Mouse (Mus musculus) forebrain, embryonic 16.5 days (tissue): Measurements from ENCODE around the gene Gm20388. TPM values are rescaled to one million over a fixed set of nuclear protein-coding genes. Genes with fewer than 3 reads are reported as not detected.

Experiments used
- ATAC-seq: fragments of 200-750 bp; cut with Nextera tagmentation; 2 replicates; pipeline ENCODE4 v1.8.0; 2017; ENCODE audit warnings: mild to moderate bottlenecking, moderate library complexity
- H3K27ac ChIP-seq: fragments of 300-500 bp; sonication (generic); 2 replicates; pipeline ENCODE4 v1.5.1; 2014; ENCODE audit warnings: low read length, control low read depth
- H3K27me3 ChIP-seq: fragments of 300-500 bp; sonication (generic); replicated peaks from 2 replicates; pipeline ENCODE4 v1.6.1; 2014; ENCODE audit warnings: low read length; ENCODE audit not compliant: control insufficient read depth, insufficient read depth
- H3K36me3 ChIP-seq: fragments of 300-500 bp; sonication (generic); 2 replicates; pipeline ENCODE4 v1.6.1; 2014; ENCODE audit not compliant: control insufficient read depth, insufficient read depth
- H3K4me1 ChIP-seq: fragments of 300-500 bp; sonication (generic); replicated peaks from 2 replicates; pipeline ENCODE4 v1.6.1; 2014; ENCODE audit warnings: low read length; ENCODE audit not compliant: control insufficient read depth, insufficient read depth
- H3K4me2 ChIP-seq: fragments of 300-500 bp; sonication (generic); 2 replicates; pipeline ENCODE4 v1.6.1; 2014; ENCODE audit warnings: mild to moderate bottlenecking, low read length, control low read depth
- H3K4me3 ChIP-seq: fragments of 300-500 bp; sonication (generic); replicated peaks from 2 replicates; pipeline ENCODE4 v1.5.1; 2014; ENCODE audit warnings: mild to moderate bottlenecking, low read length, control low read depth
- H3K9ac ChIP-seq: fragments of 300-500 bp; sonication (generic); replicated peaks from 2 replicates; pipeline ENCODE4 v1.6.1; 2014; ENCODE audit warnings: low read depth, low read length, control low read depth
- H3K9me3 ChIP-seq: fragments of 300-500 bp; sonication (generic); 2 replicates; pipeline ENCODE4 v1.6.1; 2016; ENCODE audit warnings: low read length; ENCODE audit not compliant: control insufficient read depth
- WGBS: fragments of 180-500 bp; shearing (Covaris S2); extraction: QIAGEN DNeasy Blood & Tissue Kit; methylation state at CpG from one replicate; pipeline ENCODE4 v1.1.7; 2014; 5-methylcytosine and 5-hydroxymethylcytosine counted together
- polyA plus RNA-seq: library from polyadenylated mRNA; unstranded; fragments of >200 nt; fragmentation: Nextera tagmentation; extraction: Ambion mirVana; gene quantifications from 2 replicates; pipeline ENCODE4 v1.2.1, GENCODE M21; 2015

Gene Gm20388
- polyA plus RNA-seq, 1 experiment from 2014 or later, result 4.7 TPM

DNA sequence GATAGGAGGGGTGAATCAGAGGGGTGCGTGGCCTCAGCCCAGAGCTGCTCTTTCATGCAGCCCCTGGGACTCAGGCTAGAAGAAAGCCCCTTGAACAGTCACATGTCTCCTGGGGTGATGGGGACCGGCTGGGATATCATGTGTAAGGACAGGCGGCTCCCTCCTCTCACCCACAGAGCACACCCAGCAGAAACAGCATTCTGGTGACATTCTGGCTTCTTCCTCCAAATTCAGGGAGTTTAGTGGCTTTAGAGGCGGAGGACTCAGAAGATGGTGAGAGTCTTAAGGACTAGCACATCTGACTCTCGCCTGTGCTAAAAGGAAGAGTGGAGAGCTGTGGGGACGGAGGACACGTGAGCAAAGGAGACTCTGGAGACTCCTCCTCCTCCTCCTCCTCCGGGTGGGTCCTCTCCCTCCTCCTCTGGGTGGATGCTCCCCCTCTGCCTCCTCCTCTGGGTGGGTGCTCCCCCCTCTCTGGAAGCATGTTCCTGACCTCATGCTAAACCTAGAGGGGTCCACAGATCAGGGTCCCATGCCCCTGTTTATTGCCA lies 1265.0 kb downstream of the Gm20388 start:
- H3K36me3 ChIP-seq, result no peaks in the 10 kb centered on the region
- no peak for ATAC-seq
- no peak overlapping the region for H3K4me3 ChIP-seq
- H3K4me2 ChIP-seq, result no peak overlapping the region
- H3K27ac ChIP-seq, result no peak overlapping the region
- H3K27me3 ChIP-seq, result no peaks in the 10 kb centered on the region
- WGBS, result 70% methylated on average over 8 of the region's 8 CpGs
- peaks cover 3% of the 10 kb centered on the region for H3K4me1 ChIP-seq
- no peaks in the 10 kb centered on the region for H3K9me3 ChIP-seq
- H3K9ac ChIP-seq, result no peak overlapping the region

GRCm38 (mm10) chr8:121176291-121176690 lies 1265.7 kb downstream of the Gm20388 start:
- peak; percentile 50; the same call in 1 of the 2 replicates for ATAC-seq
- Histone ChIP-seq H3K27ac (no peak overlapping the region), H3K27me3 (no peaks in the 10 kb centered on the region), H3K36me3 (no peaks in the 10 kb centered on the region), H3K4me1 (peaks cover 9% of the 10 kb centered on the region), H3K4me2 (no peak overlapping the region), H3K4me3 (no peak overlapping the region), H3K9me3 (no peaks in the 10 kb centered on the region), H3K9ac (no peak overlapping the region)
- WGBS, result 33% methylated on average over 3 of the region's 3 CpGs

DNA sequence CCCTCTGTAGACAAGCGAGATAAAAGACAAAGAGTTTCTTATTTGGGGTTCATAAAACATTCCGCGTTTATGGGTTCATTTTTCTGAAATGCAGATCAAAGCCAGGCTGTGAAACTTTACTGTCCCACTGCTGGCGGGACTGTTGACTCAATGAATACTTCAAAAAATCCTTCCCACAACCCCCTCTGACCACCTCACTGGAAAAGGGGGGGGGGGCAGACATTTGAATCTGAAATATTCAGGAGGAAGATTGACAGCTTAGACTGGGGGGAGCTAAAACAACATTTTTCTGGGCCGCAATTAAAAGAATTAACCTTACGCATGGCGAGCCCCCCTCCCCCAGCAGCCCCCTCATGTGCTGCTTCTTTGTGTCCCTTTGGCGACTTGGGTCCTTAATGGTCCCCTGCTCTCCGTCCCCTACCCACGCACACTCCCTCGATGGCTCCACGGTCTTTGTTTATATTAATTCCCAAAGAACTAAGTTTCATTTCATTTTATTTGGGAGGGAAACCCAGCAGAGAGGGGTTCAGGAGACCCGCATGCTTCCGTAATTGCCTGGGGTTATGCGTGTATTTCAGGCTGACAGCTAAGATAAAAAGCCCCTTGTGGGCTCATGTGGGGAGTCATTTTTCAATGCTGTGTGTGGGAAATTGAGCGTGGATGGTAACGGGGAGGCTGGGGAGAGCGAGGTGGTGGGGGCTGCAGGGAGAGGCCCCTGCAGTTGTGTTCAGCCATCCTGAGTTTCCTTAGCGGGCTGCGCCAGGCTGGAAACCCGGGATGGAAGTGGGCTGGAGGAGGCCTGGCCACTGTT lies 1270.0 kb downstream of the Gm20388 start:
- H3K27me3 ChIP-seq, result no peaks in the 10 kb centered on the region
- no peak overlapping the region for H3K4me3 ChIP-seq
- H3K9ac ChIP-seq, result peak overlapping the region; percentile 31; the same call in 1 of the 2 replicates
- H3K9me3 ChIP-seq, result no peaks in the 10 kb centered on the region
- H3K4me2 ChIP-seq, result peak overlapping the region; percentile 39
- H3K4me1 ChIP-seq, result peaks cover 9% of the 10 kb centered on the region
- WGBS, result 11% methylated on average over 21 of the region's 21 CpGs
- H3K27ac ChIP-seq, result peak overlapping the region; percentile 31; the same call in 1 of the 2 replicates
- H3K36me3 ChIP-seq, result no peaks in the 10 kb centered on the region
- peak; percentile 33 for ATAC-seq

GRCm38 (mm10) chr8:121181285-121181884 lies 1270.7 kb downstream of the Gm20388 start:
- Histone ChIP-seq H3K9me3 (no peaks in the 10 kb centered on the region), H3K36me3 (no peaks in the 10 kb centered on the region), H3K4me3 (no peak overlapping the region), H3K27ac (peak overlapping the region; percentile 31; the same call in 1 of the 2 replicates), H3K27me3 (no peaks in the 10 kb centered on the region), H3K9ac (no peak overlapping the region), H3K4me2 (no peak overlapping the region), H3K4me1 (peaks cover 9% of the 10 kb centered on the region)
- ATAC-seq, result 0 out of 2 replicates have a peak, but pooled peaks have one; percentile 15
- 73% methylated on average over 10 of the region's 10 CpGs for WGBS

DNA sequence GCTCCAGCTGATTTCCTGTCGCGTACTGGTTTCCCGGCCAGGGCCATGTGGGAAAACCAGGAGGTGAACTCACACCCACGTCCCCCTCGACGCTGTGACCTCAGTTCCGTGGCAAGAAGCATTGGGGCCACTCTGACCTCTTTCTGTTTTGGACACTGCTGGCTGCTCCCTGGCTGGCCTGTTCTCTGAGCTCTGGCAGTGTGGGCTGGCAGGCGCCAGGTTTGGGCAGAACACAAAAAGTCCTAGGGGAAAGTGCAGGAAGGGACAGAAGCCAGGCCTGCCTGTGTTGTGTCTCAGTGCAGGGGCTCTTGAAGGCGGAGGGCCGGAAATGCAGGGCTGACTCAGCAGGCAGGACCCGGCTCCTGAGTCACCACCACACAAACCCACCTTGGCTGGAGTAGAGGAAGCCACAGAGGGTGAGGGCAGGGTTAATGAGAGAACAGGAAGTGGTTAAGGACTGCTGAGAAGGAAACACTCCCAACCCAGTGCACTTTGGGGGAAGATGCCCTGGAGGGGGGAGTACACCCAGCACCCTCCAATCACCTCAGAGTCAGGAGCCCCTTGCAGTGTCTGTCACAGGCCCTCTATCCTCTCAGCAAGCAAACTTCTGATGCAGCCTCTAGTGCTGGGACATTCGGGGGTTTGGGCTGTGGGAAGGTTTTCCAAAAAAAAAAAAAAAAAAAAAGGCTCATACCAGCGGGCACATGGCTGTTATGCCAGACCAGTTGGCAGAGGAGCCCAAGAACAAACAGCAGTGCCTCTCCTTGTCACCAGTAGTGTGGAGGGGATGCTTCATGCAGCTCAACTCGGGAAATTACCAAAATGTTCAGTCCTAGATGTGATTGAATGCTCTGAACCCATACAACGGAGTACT lies 1277.1 kb downstream of the Gm20388 start:
- Histone ChIP-seq H3K9me3 (no peaks in the 10 kb centered on the region), H3K27me3 (no peaks in the 10 kb centered on the region), H3K9ac (no peak overlapping the region), H3K4me2 (no peak overlapping the region), H3K4me1 (no peaks in the 10 kb centered on the region), H3K4me3 (no peak overlapping the region), H3K27ac (no peak overlapping the region), H3K36me3 (no peaks in the 10 kb centered on the region)
- no peak for ATAC-seq
- WGBS, result 80% methylated on average over 15 of the region's 15 CpGs

DNA sequence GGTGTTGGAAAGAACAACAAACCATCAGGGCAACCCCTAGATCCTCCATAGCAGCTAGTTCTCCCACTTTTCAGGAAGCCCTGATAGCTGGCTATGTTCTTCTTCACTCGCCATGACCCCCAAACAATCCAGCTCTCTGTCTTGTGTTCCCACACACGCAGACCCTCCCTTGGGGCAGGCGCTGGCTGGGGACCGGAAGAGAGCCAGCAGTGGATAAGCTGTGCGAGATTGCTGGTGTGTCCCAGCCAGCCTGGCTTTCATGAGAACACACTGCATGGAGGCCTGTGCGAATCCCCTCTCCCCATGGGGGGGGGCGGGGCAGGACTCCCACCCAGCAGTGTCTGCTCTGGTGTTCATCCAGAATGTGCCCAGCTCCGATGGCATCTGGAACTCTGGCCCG lies 1278.4 kb downstream of the Gm20388 start:
- H3K36me3 ChIP-seq, result no peaks in the 10 kb centered on the region
- no peak overlapping the region for H3K4me3 ChIP-seq
- no peak overlapping the region for H3K27ac ChIP-seq
- no peak overlapping the region for H3K4me2 ChIP-seq
- no peaks in the 10 kb centered on the region for H3K4me1 ChIP-seq
- H3K9me3 ChIP-seq, result no peaks in the 10 kb centered on the region
- ATAC-seq, result no peak
- WGBS, result 78% methylated on average over 9 of the region's 9 CpGs
- no peaks in the 10 kb centered on the region; the same call in 1 of the 2 replicates for H3K27me3 ChIP-seq
- H3K9ac ChIP-seq, result no peak overlapping the region

- no peak overlapping the region for H3K27ac ChIP-seq
- 64% methylated on average over 8 of the region's 8 CpGs for WGBS
- H3K4me3 ChIP-seq, result no peak overlapping the region
- H3K9ac ChIP-seq, result no peak overlapping the region
- no peaks in the 10 kb centered on the region for H3K9me3 ChIP-seq
- no peaks in the 10 kb centered on the region; the same call in 1 of the 2 replicates for H3K27me3 ChIP-seq
- H3K4me2 ChIP-seq, result no peak overlapping the region
- H3K36me3 ChIP-seq, result no peaks in the 10 kb centered on the region
- no peak for ATAC-seq
- no peaks in the 10 kb centered on the region for H3K4me1 ChIP-seq
Observed at GRCm38 (mm10) chr8:121192451-121192850, 1281.8 kb downstream of the Gm20388 start.

DNA sequence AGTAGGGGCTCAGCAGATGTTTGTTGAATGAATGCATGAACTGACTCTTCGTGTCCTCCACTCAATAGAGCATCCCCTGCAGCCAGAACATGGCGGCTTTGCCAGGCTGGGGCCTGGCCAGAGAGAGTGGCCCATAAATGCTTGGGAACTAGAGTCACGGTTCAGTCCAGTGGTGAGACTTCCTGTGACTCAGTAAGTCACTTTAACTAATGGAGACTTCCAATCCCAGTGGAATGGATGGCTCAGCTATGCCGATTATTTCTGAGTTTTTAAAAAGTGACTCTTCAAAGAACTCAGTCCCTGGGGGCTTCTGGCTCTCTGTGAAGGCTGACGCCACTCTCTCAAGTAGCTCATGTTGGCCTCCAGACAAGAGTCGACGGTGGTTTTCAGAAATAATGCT lies 1285.3 kb downstream of the Gm20388 start:
- no peak for ATAC-seq
- H3K9me3 ChIP-seq, result no peaks in the 10 kb centered on the region
- H3K4me1 ChIP-seq, result no peaks in the 10 kb centered on the region
- 83% methylated on average over 7 of the region's 7 CpGs for WGBS
- H3K36me3 ChIP-seq, result no peaks in the 10 kb centered on the region
- no peak overlapping the region for H3K4me3 ChIP-seq
- no peak overlapping the region for H3K27ac ChIP-seq
- no peaks in the 10 kb centered on the region; the same call in 1 of the 2 replicates for H3K27me3 ChIP-seq
- H3K4me2 ChIP-seq, result no peak overlapping the region
- H3K9ac ChIP-seq, result no peak overlapping the region
